In the genomic region with DNA sequence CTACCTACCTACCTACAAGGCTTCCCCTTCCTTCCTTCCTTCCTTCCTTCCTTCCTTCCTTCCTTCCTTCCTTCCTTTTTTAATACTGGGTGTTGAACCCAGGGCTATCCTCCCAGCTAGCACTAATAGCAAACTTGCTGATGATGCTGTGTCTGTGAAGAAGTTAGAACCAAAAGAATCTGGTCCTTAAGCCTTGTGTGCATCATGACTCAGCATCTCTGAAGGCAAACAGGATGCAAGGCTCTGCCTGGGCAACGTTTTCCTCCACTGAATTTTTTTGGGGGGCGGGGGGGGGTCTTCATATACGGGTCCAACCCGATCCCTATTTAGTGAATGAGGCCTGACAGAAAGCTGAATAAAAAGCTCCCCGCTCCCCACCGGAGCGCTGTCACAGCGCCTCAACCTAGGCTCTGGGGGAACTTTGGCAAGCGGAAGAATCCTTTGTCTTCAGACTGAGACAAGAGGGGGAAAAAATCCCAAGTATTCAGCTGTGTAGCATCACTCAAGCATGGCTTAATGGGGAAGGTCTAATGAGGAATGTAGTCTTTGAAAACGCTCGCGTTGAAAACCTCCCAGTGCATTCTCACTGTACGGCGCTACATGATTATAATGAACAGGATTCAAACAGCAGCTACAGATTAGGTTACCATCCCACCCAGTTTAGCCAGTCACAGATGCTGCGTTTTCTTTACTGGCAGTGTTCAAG, we compare ENCODE assay signal across 10 mouse cellular contexts. TPM values are rescaled to one million over a fixed set of nuclear protein-coding genes. Genes with fewer than 3 reads are reported as not detected.
A peak's percentile ranks its signal among the peaks of the same experiment; 100 is the strongest.
DNase-seq lines count a peak whose midpoint lies in the region; ATAC-seq lines count a peak whose summit lies in the region.
"Had no signal": no experiment of that assay in that cellular context is flagged by ENCODE, and none has a peak within 500 bp of the region (broad histone marks: within the 10 kb centered on the region; RNA-seq: fewer than 3 reads in every experiment).

No protein-coding gene starts in this region.

- H3K27me3 ChIP-seq in heart, embryonic 15.5 days = no peaks in the 10 kb centered on the region
- H3K27me3 ChIP-seq in hindbrain, embryonic 15.5 days = no peaks in the 10 kb centered on the region
- no peaks in the 10 kb centered on the region for H3K27me3 ChIP-seq in neural tube, embryonic 11.5 days (ENCODE audit: control insufficient read depth, insufficient read depth, low read length)
- H3K27me3 ChIP-seq: CH12.LX had no signal

- WGBS in heart, embryonic 15.5 days = 4% methylated on average over 15 of the region's 15 CpGs
- under 1% methylated on average over 15 of the region's 15 CpGs for WGBS in hindbrain, embryonic 15.5 days
- WGBS in neural tube, embryonic 11.5 days = 3% methylated on average over 15 of the region's 15 CpGs

- intact Hi-C loops in heart, postnatal 25 days (cut with DNase I) = no loop called here

- H3K4me1 ChIP-seq in heart, embryonic 15.5 days (replicated peaks) = peaks cover 30% of the 10 kb centered on the region
- H3K4me1 ChIP-seq in hindbrain, embryonic 15.5 days (replicated peaks) = peaks cover 15% of the 10 kb centered on the region
- H3K4me1 ChIP-seq in neural tube, embryonic 11.5 days (ENCODE audit: control insufficient read depth, insufficient read depth, low read length) = no peaks in the 10 kb centered on the region
- H3K4me1 ChIP-seq: liver, embryonic 15.5 days had no signal

- H3K4me2 ChIP-seq in heart, embryonic 15.5 days = peak overlapping the region; percentile 60
- H3K4me2 ChIP-seq in hindbrain, embryonic 15.5 days = peak overlapping the region; percentile 57
- H3K4me2 ChIP-seq in neural tube, embryonic 11.5 days (ENCODE audit: low read depth) = peak overlapping the region; percentile 34
- H3K4me2 ChIP-seq: liver, embryonic 15.5 days had no signal

- H3K9ac ChIP-seq in heart, embryonic 15.5 days = no peak overlapping the region; the same call in 1 of the 2 replicates
- peak overlapping the region; percentile 29 for H3K9ac ChIP-seq in hindbrain, embryonic 15.5 days
- peak overlapping the region; percentile 16 for H3K9ac ChIP-seq in neural tube, embryonic 11.5 days (ENCODE audit: low read length)
- H3K9ac ChIP-seq: liver, embryonic 15.5 days had no signal

- H3K4me3 ChIP-seq in heart, embryonic 15.5 days = peak overlapping the region; percentile 33
- H3K4me3 ChIP-seq in hindbrain, embryonic 15.5 days = peak overlapping the region; percentile 33
- 0 out of 2 replicates have a peak overlapping the region, but pooled peaks have one; percentile 23 for H3K4me3 ChIP-seq in neural tube, embryonic 11.5 days (ENCODE audit: low read depth, low read length)
- H3K4me3 ChIP-seq: liver, embryonic 15.5 days had no signal

- no peaks in the 10 kb centered on the region for H3K36me3 ChIP-seq in heart, embryonic 15.5 days
- H3K36me3 ChIP-seq in hindbrain, embryonic 15.5 days = no peaks in the 10 kb centered on the region
- H3K36me3 ChIP-seq in neural tube, embryonic 11.5 days (ENCODE audit: control insufficient read depth, insufficient read depth, low read length) = no peaks in the 10 kb centered on the region
- H3K36me3 ChIP-seq: liver, embryonic 15.5 days had no signal

- no peaks in the 10 kb centered on the region for H3K9me3 ChIP-seq in heart, embryonic 15.5 days (replicated peaks)
- H3K9me3 ChIP-seq in hindbrain, embryonic 15.5 days = no peaks in the 10 kb centered on the region
- no peaks in the 10 kb centered on the region for H3K9me3 ChIP-seq in neural tube, embryonic 11.5 days (ENCODE audit: control insufficient read depth, low read length)
- H3K9me3 ChIP-seq: liver, embryonic 15.5 days had no signal

- ATAC-seq in heart, embryonic 15.5 days (replicated peaks; ENCODE audit: insufficient number of reproducible peaks, insufficient read depth, low FRiP score, low read depth) = no peak
- peak; percentile 63 for ATAC-seq in hindbrain, embryonic 15.5 days (ENCODE audit: low FRiP score, low read depth)
- ATAC-seq in neural tube, embryonic 11.5 days (ENCODE audit: insufficient read depth, low FRiP score, low TSS enrichment) = peak; percentile 64

- H3K27ac ChIP-seq in heart, embryonic 15.5 days = 0 out of 2 replicates have a peak overlapping the region, but pooled peaks have one; percentile 17
- H3K27ac ChIP-seq in hindbrain, embryonic 15.5 days (replicated peaks) = peak overlapping the region; percentile 65
- H3K27ac ChIP-seq in neural tube, embryonic 11.5 days (ENCODE audit: low read depth, low read length) = no peak overlapping the region; the same call in 1 of the 2 replicates
- H3K27ac ChIP-seq: liver, embryonic 15.5 days had no signal

- DNase-seq in heart, postnatal 25 days (ENCODE audit: low spot score) = no peak
- DNase-seq in embryo, embryonic 10.5 days (ENCODE audit: low spot score) = peak; percentile 77
- peak; percentile 59 for DNase-seq in neural tube, embryonic 11.5 days (ENCODE audit: low spot score)
- DNase-seq in gastrocnemius, postnatal 25 days = no peak
- DNase-seq in spleen, postnatal 4 days (ENCODE audit: low spot score in 2 of 2) = no peak
- no peak for DNase-seq in ovary, adult 18-20 months (ENCODE audit: low spot score)

RNA-seq across cellular contexts. Expression of gene Shroom3, which starts 15.0 kb away (rescaled TPM):
- 11.3 and 12.5 TPM in 2 replicates for polyA plus RNA-seq in heart, embryonic 15.5 days (2015; fragmentation: Nextera tagmentation; extraction: Ambion mirVana)
- total RNA-seq in heart, postnatal 25 days (2021) = 10 to 100 TPM; 32.7 to 33.9 TPM
- polyA plus RNA-seq in hindbrain, embryonic 15.5 days (2015; fragmentation: Nextera tagmentation; extraction: Ambion mirVana) = 1.7 and 2.2 TPM in 2 replicates
- polyA plus RNA-seq in neural tube, embryonic 11.5 days (2014; fragmentation: Nextera tagmentation; extraction: Ambion mirVana) = 5.1 and 5.9 TPM in 2 replicates
- under 1 TPM; 0.23 to 0.40 TPM for total RNA-seq in gastrocnemius, postnatal 25 days (2021)

RNA-seq across cellular contexts. Expression of gene Ccdc158, which starts 23.2 kb away (rescaled TPM):
- 0.56 and 0.64 TPM in 2 replicates for polyA plus RNA-seq in heart, embryonic 15.5 days (2015; fragmentation: Nextera tagmentation; extraction: Ambion mirVana)
- not detected for total RNA-seq in heart, postnatal 25 days (2021)
- 0.31 and 0.69 TPM in 2 replicates for polyA plus RNA-seq in hindbrain, embryonic 15.5 days (2015; fragmentation: Nextera tagmentation; extraction: Ambion mirVana)
- 0.61 and 0.77 TPM in 2 replicates for polyA plus RNA-seq in neural tube, embryonic 11.5 days (2014; fragmentation: Nextera tagmentation; extraction: Ambion mirVana)
- total RNA-seq in gastrocnemius, postnatal 25 days (2021) = under 1 TPM; 0.23 to 0.24 TPM
- total RNA-seq: CH12.LX had no signal

Comparison
In these comparisons a context has a peak if more than half of its experiments do, and no peak if none do; other contexts are left out.
1. DNase-seq: peak in embryo, embryonic 10.5 days (single experiment) and neural tube, embryonic 11.5 days (single experiment); none in heart, postnatal 25 days (single experiment), gastrocnemius, postnatal 25 days (single experiment), spleen, postnatal 4 days (0 of 2) and ovary, adult 18-20 months (single experiment).
2. Peak in every context shown above with its lines, with median percentiles within 50 percentile points of each other: H3K4me2 ChIP-seq and H3K4me3 ChIP-seq.